Mouse (Mus musculus) hindbrain, embryonic 12.5 days (tissue): ENCODE measurements around the gene Ppox. TPM values are rescaled to one million over a fixed set of nuclear protein-coding genes. Genes with fewer than 3 reads are reported as not detected.
"Not testable (repeated sequence)": the region's sequence is repeated elsewhere in the genome, so short reads cannot be mapped to it uniquely, and the experiment has no call there.

Experiments
- ATAC-seq: fragments of 200-750 bp; cut with Nextera tagmentation; 2 replicates; pipeline ENCODE4 v1.8.0; 2017; ENCODE audit warnings: moderate TSS enrichment; ENCODE audit not compliant: low FRiP score
- H3K27ac ChIP-seq: fragments of 300-500 bp; sonication (generic); 2 replicates; pipeline ENCODE4 v1.5.1; 2016; ENCODE audit warnings: mild to moderate bottlenecking
- H3K27me3 ChIP-seq: fragments of 300-500 bp; sonication (generic); 2 replicates; pipeline ENCODE4 v1.6.1; 2016; ENCODE audit warnings: mild to moderate bottlenecking
- H3K36me3 ChIP-seq: fragments of 300-500 bp; sonication (generic); 2 replicates; pipeline ENCODE4 v1.6.1; 2016; ENCODE audit warnings: mild to moderate bottlenecking
- H3K4me1 ChIP-seq: fragments of 300-500 bp; sonication (generic); 2 replicates; pipeline ENCODE4 v1.6.1; 2016
- H3K4me2 ChIP-seq: fragments of 300-500 bp; sonication (generic); replicated peaks from 2 replicates; pipeline ENCODE4 v1.6.1; 2016; ENCODE audit warnings: mild to moderate bottlenecking
- H3K4me3 ChIP-seq: fragments of 300-500 bp; sonication (generic); 2 replicates; pipeline ENCODE4 v1.5.1; 2016; ENCODE audit warnings: mild to moderate bottlenecking
- H3K9ac ChIP-seq: fragments of 300-500 bp; sonication (generic); 2 replicates; pipeline ENCODE4 v1.6.1; 2016; ENCODE audit warnings: mild to moderate bottlenecking, moderate library complexity
- H3K9me3 ChIP-seq: fragments of 300-500 bp; sonication (generic); replicated peaks from 2 replicates; pipeline ENCODE4 v1.6.1; 2016; ENCODE audit warnings: mild to moderate bottlenecking
- WGBS: fragments of 180-500 bp; shearing (Covaris S2); methylation state at CpG from one replicate; pipeline ENCODE4 v1.1.7; 2016; 5-methylcytosine and 5-hydroxymethylcytosine counted together
- polyA plus RNA-seq: library from polyadenylated mRNA; unstranded; fragments of >200 nt; fragmentation: Nextera tagmentation; extraction: Ambion mirVana; gene quantifications from 2 replicates; pipeline ENCODE4 v1.2.1, GENCODE M21; 2016

Gene Ppox
- polyA plus RNA-seq, 1 experiment from 2014 or later = 60.9 TPM

- not testable (repeated sequence) for H3K36me3 ChIP-seq
Observed at GRCm38 (mm10) chr1:171306157-171306556, 25.2 kb upstream of the Ppox start.

GRCm38 (mm10) chr1:171298226-171298625, 17.2 kb upstream of the Ppox start:
- no peak overlapping the region for H3K4me3 ChIP-seq
- H3K36me3 ChIP-seq = no peaks in the 10 kb centered on the region
- peaks cover 7% of the 10 kb centered on the region for H3K4me1 ChIP-seq
- ATAC-seq = no peak
- H3K27me3 ChIP-seq = peaks cover 24% of the 10 kb centered on the region
- no peaks in the 10 kb centered on the region for H3K9me3 ChIP-seq
- no peak overlapping the region for H3K9ac ChIP-seq
- no peak overlapping the region for H3K27ac ChIP-seq
- WGBS = 67% methylated on average over 3 of the region's 3 CpGs
- no peak overlapping the region for H3K4me2 ChIP-seq

More at GRCm38 (mm10) chr1:171306157-171306556, 25.2 kb upstream of the Ppox start:
- H3K4me2 ChIP-seq, H3K9me3 ChIP-seq, ATAC-seq, H3K4me1 ChIP-seq, H3K9ac ChIP-seq, H3K27me3 ChIP-seq, H3K27ac ChIP-seq, H3K4me3 ChIP-seq: not testable (repeated sequence)
- 72% methylated on average over 5 of the region's 5 CpGs for WGBS

GRCm38 (mm10) chr1:171295063-171295402, 14.0 kb upstream of the Ppox start:
- peaks cover 24% of the 10 kb centered on the region for H3K27me3 ChIP-seq
- peak overlapping the region; percentile 93 for H3K27ac ChIP-seq
- H3K4me2 ChIP-seq = peak overlapping the region; percentile 75
- ATAC-seq = peak; percentile 53
- H3K36me3 ChIP-seq = 0 out of 2 replicates have a peak, but pooled peaks cover under 1% of the 10 kb centered on the region
- H3K9me3 ChIP-seq = no peaks in the 10 kb centered on the region
- peak overlapping the region; percentile 76 for H3K4me3 ChIP-seq
- 16% methylated on average over 3 of the region's 3 CpGs for WGBS
- peaks cover 9% of the 10 kb centered on the region for H3K4me1 ChIP-seq
- H3K9ac ChIP-seq = peak overlapping the region; percentile 84

GRCm38 (mm10) chr1:171294298-171295062, 13.5 kb upstream of the Ppox start, which contains the start of gene Ufc1:
TSS of gene Ufc1 (minus strand) at chr1:171295024.
- WGBS = under 1% methylated on average over 42 of the region's 42 CpGs
- Histone ChIP-seq H3K9me3 (no peaks in the 10 kb centered on the region), H3K27ac (peak within 1 kb of the TSS; percentile 93), H3K4me1 (peaks cover 9% of the 10 kb centered on the region), H3K4me3 (peak within 1 kb of the TSS; percentile 76), H3K4me2 (peak within 1 kb of the TSS; percentile 75), H3K9ac (peak within 1 kb of the TSS; percentile 84), H3K27me3 (peaks cover 24% of the 10 kb centered on the region), H3K36me3 (peaks cover 6% of the 10 kb centered on the region; the same call in 1 of the 2 replicates)
- ATAC-seq = peak; percentile 82

- peak overlapping the region; percentile 84 for H3K9ac ChIP-seq
- H3K9me3 ChIP-seq = no peaks in the 10 kb centered on the region
- H3K4me1 ChIP-seq = peaks cover 9% of the 10 kb centered on the region
- peak overlapping the region; percentile 76 for H3K4me3 ChIP-seq
- H3K27ac ChIP-seq = peak overlapping the region; percentile 93
- peaks cover 12% of the 10 kb centered on the region; the same call in 1 of the 2 replicates for H3K36me3 ChIP-seq
- ATAC-seq = no peak
- peaks cover 23% of the 10 kb centered on the region for H3K27me3 ChIP-seq
- peak overlapping the region; percentile 75 for H3K4me2 ChIP-seq
- 52% methylated on average over 5 of the region's 5 CpGs for WGBS
Observed at GRCm38 (mm10) chr1:171293906-171294297, 12.9 kb upstream of the Ppox start.

- Histone ChIP-seq H3K27me3 (peaks cover 18% of the 10 kb centered on the region), H3K4me1 (peaks cover 11% of the 10 kb centered on the region), H3K9me3 (no peaks in the 10 kb centered on the region), H3K36me3 (peaks cover 17% of the 10 kb centered on the region; the same call in 1 of the 2 replicates), H3K4me2 (peak overlapping the region; percentile 75), H3K4me3 (peak overlapping the region; percentile 76), H3K27ac (no peak overlapping the region), H3K9ac (no peak overlapping the region)
- no peak for ATAC-seq
- WGBS = 91% methylated on average over 3 of the region's 3 CpGs
Observed at GRCm38 (mm10) chr1:171293351-171293750, 12.4 kb upstream of the Ppox start.

GRCm38 (mm10) chr1:171288328-171288727, 7.3 kb upstream of the Ppox start:
- no peak for ATAC-seq
- 0 out of 2 replicates have a peak overlapping the region, but pooled peaks have one; percentile 36 for H3K9ac ChIP-seq
- 69% methylated on average over 4 of the region's 4 CpGs for WGBS

GRCm38 (mm10) chr1:171287136-171288081, 6.4 kb upstream of the Ppox start, which contains the start of gene Usp21:
TSS of gene Usp21 (minus strand) at chr1:171287991.
- ATAC-seq = peak; percentile 95
- Histone ChIP-seq H3K9me3 (no peaks in the 10 kb centered on the region), H3K4me1 (peaks cover 26% of the 10 kb centered on the region), H3K27me3 (no peaks in the 10 kb centered on the region), H3K9ac (peak within 1 kb of the TSS; percentile 80), H3K27ac (peak within 1 kb of the TSS; percentile 96), H3K4me3 (peak within 1 kb of the TSS; percentile 64), H3K4me2 (peak within 1 kb of the TSS; percentile 62), H3K36me3 (peaks cover 50% of the 10 kb centered on the region)
- WGBS = under 1% methylated on average over 42 of the region's 49 CpGs

More at GRCm38 (mm10) chr1:171288328-171288727, 7.3 kb upstream of the Ppox start:
- peak overlapping the region; percentile 62 for H3K4me2 ChIP-seq
- no peak overlapping the region for H3K4me3 ChIP-seq
- H3K4me1 ChIP-seq = peaks cover 28% of the 10 kb centered on the region
- peaks cover 46% of the 10 kb centered on the region for H3K36me3 ChIP-seq
- no peaks in the 10 kb centered on the region for H3K9me3 ChIP-seq
- peak overlapping the region; percentile 96 for H3K27ac ChIP-seq
- no peaks in the 10 kb centered on the region for H3K27me3 ChIP-seq

- Histone ChIP-seq H3K4me2 (peak overlapping the region; percentile 62), H3K4me1 (peaks cover 31% of the 10 kb centered on the region), H3K36me3 (peaks cover 50% of the 10 kb centered on the region), H3K9ac (0 out of 2 replicates have a peak overlapping the region, but pooled peaks have one; percentile 8), H3K27ac (no peak overlapping the region), H3K9me3 (no peaks in the 10 kb centered on the region), H3K4me3 (peak overlapping the region; percentile 64), H3K27me3 (no peaks in the 10 kb centered on the region)
- ATAC-seq = no peak
- WGBS = 92% methylated on average over 19 of the region's 19 CpGs
Observed at GRCm38 (mm10) chr1:171286517-171286916, 5.5 kb upstream of the Ppox start.

- peaks cover 50% of the 10 kb centered on the region for H3K36me3 ChIP-seq
- no peak for ATAC-seq
- no peak overlapping the region for H3K27ac ChIP-seq
- WGBS = 89% methylated on average over 20 of the region's 20 CpGs
- H3K27me3 ChIP-seq = no peaks in the 10 kb centered on the region
- no peak overlapping the region for H3K9ac ChIP-seq
- H3K4me1 ChIP-seq = peaks cover 37% of the 10 kb centered on the region
- no peaks in the 10 kb centered on the region for H3K9me3 ChIP-seq
- H3K4me3 ChIP-seq = no peak overlapping the region; the same call in 1 of the 2 replicates
- H3K4me2 ChIP-seq = no peak overlapping the region
Observed at GRCm38 (mm10) chr1:171285096-171285892, 4.3 kb upstream of the Ppox start.

GRCm38 (mm10) chr1:171284491-171284890, 3.5 kb upstream of the Ppox start:
- 90% methylated on average over 15 of the region's 15 CpGs for WGBS
- ATAC-seq = no peak
- no peak overlapping the region for H3K27ac ChIP-seq
- peaks cover 45% of the 10 kb centered on the region for H3K4me1 ChIP-seq
- no peak overlapping the region for H3K4me2 ChIP-seq
- no peaks in the 10 kb centered on the region for H3K9me3 ChIP-seq
- peaks cover 44% of the 10 kb centered on the region for H3K36me3 ChIP-seq
- H3K27me3 ChIP-seq = no peaks in the 10 kb centered on the region
- no peak overlapping the region for H3K9ac ChIP-seq
- no peak overlapping the region for H3K4me3 ChIP-seq
